Mouse (Mus musculus) bone marrow, adult 2 months (tissue): ENCODE data around the gene Slc35e2.
A peak's percentile ranks its signal among the peaks of the same experiment; 100 is the strongest.

Experiments used
- CTCF ChIP-seq: fragments of 200-500 bp; IDR thresholded peaks from 2 replicates; pipeline ENCODE4 v1.5.1; 2011; ENCODE audit warnings: low read length, control low read depth; ENCODE audit not compliant: control insufficient read depth, insufficient read depth
- POLR2A ChIP-seq: fragments of 200-500 bp; IDR thresholded peaks from 2 replicates; pipeline ENCODE4 v1.6.1; 2011; ENCODE audit warnings: low read depth, mild to moderate bottlenecking, control low read depth, low read length, borderline replicate concordance; ENCODE audit not compliant: control insufficient read depth

- TF ChIP-seq CTCF (no peak), POLR2A (0 out of 2 replicates have a peak, but pooled peaks have one; percentile 1)
Measured at GRCm38 (mm10) chr4:155601997-155602456, 811 bp downstream of the Slc35e2 start.
